Mouse (Mus musculus) liver, postnatal 0 days (tissue): ENCODE data around the gene Rrp7a. TPM values are rescaled to one million over a fixed set of nuclear protein-coding genes. Genes with fewer than 3 reads are reported as not detected.

Source experiments
- ATAC-seq: fragments of 200-750 bp; cut with Nextera tagmentation; 2 replicates; pipeline ENCODE4 v1.8.0; 2017; ENCODE audit warnings: mild to moderate bottlenecking, moderate library complexity
- DNase-seq: peaks from one replicate; pipeline ENCODE4 v3.0.0-alpha.2; 2016
- H3K27ac ChIP-seq: fragments of 300-500 bp; sonication (generic); 2 replicates; pipeline ENCODE4 v1.5.1; 2014; ENCODE audit warnings: antibody characterized with exemption, moderate library complexity, mild to moderate bottlenecking, low read depth
- H3K27me3 ChIP-seq: fragments of 300-500 bp; sonication (generic); 2 replicates; pipeline ENCODE4 v1.6.1; 2014; ENCODE audit warnings: low read length, control low read depth, mixed read lengths; ENCODE audit not compliant: insufficient read depth
- H3K36me3 ChIP-seq: fragments of 300-500 bp; sonication (generic); replicated peaks from 2 replicates; pipeline ENCODE4 v1.6.1; 2014; ENCODE audit warnings: mild to moderate bottlenecking, control low read depth, low read length, moderate library complexity, mixed read lengths; ENCODE audit not compliant: insufficient read depth
- H3K4me1 ChIP-seq: fragments of 300-500 bp; sonication (generic); 2 replicates; pipeline ENCODE4 v1.6.1; 2014; ENCODE audit warnings: antibody characterized with exemption, mild to moderate bottlenecking, control low read depth; ENCODE audit not compliant: insufficient read depth
- H3K4me2 ChIP-seq: fragments of 300-500 bp; sonication (generic); 2 replicates; pipeline ENCODE4 v1.6.1; 2014; ENCODE audit warnings: low read depth, mild to moderate bottlenecking, low read length, moderate library complexity, mixed read lengths
- H3K4me3 ChIP-seq: fragments of 300-500 bp; sonication (generic); 2 replicates; pipeline ENCODE4 v1.5.1; 2014; ENCODE audit warnings: low read depth, low read length
- H3K9ac ChIP-seq: fragments of 300-500 bp; sonication (generic); replicated peaks from 2 replicates; pipeline ENCODE4 v1.6.1; 2014; ENCODE audit warnings: mild to moderate bottlenecking, moderate library complexity
- H3K9me3 ChIP-seq: fragments of 300-500 bp; sonication (generic); 2 replicates; pipeline ENCODE4 v1.6.1; 2016; ENCODE audit warnings: mild to moderate bottlenecking, control low read depth, low read length, mixed read lengths
- CTCF ChIP-seq: sonication (generic); IDR thresholded peaks from 2 replicates; pipeline ENCODE4 v1.5.1; 2016; ENCODE audit warnings: antibody characterized with exemption, low read depth
- EP300 ChIP-seq: IDR thresholded peaks from 2 replicates; pipeline ENCODE4 v1.6.1; 2016; ENCODE audit warnings: antibody characterized with exemption, low read depth, mild to moderate bottlenecking
- WGBS: fragments of 180-500 bp; shearing (Covaris S2); extraction: QIAGEN DNeasy Blood & Tissue Kit; methylation state at CpG from one replicate; pipeline ENCODE4 v1.1.7; 2014; ENCODE audit not compliant: insufficient replicate concordance; 5-methylcytosine and 5-hydroxymethylcytosine counted together
- polyA plus RNA-seq: library from polyadenylated mRNA; unstranded; fragments of >200 nt; fragmentation: Nextera tagmentation; extraction: Ambion mirVana; gene quantifications from 2 replicates; pipeline ENCODE4 v1.2.1, GENCODE M21; 2015

Rrp7a gene
- polyA plus RNA-seq, 1 experiment from 2014 or later: 16.0 TPM

GRCm38 (mm10) chr15:83083530-83083929 lies 39.1 kb downstream of the Rrp7a start:
- Histone ChIP-seq H3K4me1 (peaks cover 3% of the 10 kb centered on the region; the same call in 1 of the 2 replicates), H3K4me2 (no peak overlapping the region), H3K36me3 (no peaks in the 10 kb centered on the region), H3K27ac (no peak overlapping the region), H3K9ac (no peak overlapping the region), H3K9me3 (no peaks in the 10 kb centered on the region), H3K27me3 (peaks cover 3% of the 10 kb centered on the region; the same call in 1 of the 2 replicates), H3K4me3 (no peak overlapping the region)
- 58% methylated on average over 5 of the region's 5 CpGs for WGBS
- no peak for ATAC-seq
- TF ChIP-seq CTCF (no peak), EP300 (no peak)
- no peak for DNase-seq

GRCm38 (mm10) chr15:83075607-83076525 lies 46.7 kb downstream of the Rrp7a start:
- Histone ChIP-seq H3K4me3 (no peak overlapping the region), H3K4me1 (no peaks in the 10 kb centered on the region), H3K4me2 (peak overlapping the region; percentile 47), H3K9me3 (no peaks in the 10 kb centered on the region), H3K36me3 (no peaks in the 10 kb centered on the region), H3K27ac (no peak overlapping the region), H3K9ac (no peak overlapping the region), H3K27me3 (no peaks in the 10 kb centered on the region)
- DNase-seq (peak; percentile 51), ATAC-seq (no peak)
- TF ChIP-seq EP300 (no peak), CTCF (no peak)
- 10% methylated on average over 27 of the region's 27 CpGs for WGBS

GRCm38 (mm10) chr15:83074179-83074578 lies 48.4 kb downstream of the Rrp7a start:
- no peak for ATAC-seq

GRCm38 (mm10) chr15:83071752-83072151 lies 50.8 kb downstream of the Rrp7a start:
- no peak overlapping the region for H3K9ac ChIP-seq
- no peaks in the 10 kb centered on the region for H3K9me3 ChIP-seq
- no peak overlapping the region for H3K4me3 ChIP-seq
- TF ChIP-seq EP300 (no peak), CTCF (peak; percentile 47)
- no peaks in the 10 kb centered on the region for H3K36me3 ChIP-seq
- no peak for DNase-seq
- no peak overlapping the region for H3K27ac ChIP-seq
- no peak for ATAC-seq
- H3K4me2 ChIP-seq: no peak overlapping the region
- no peaks in the 10 kb centered on the region for H3K27me3 ChIP-seq
- WGBS: 82% methylated on average over 5 of the region's 5 CpGs
- no peaks in the 10 kb centered on the region for H3K4me1 ChIP-seq

More at GRCm38 (mm10) chr15:83074179-83074578, 48.4 kb downstream of the Rrp7a start:
- Histone ChIP-seq H3K9ac (no peak overlapping the region), H3K4me3 (no peak overlapping the region), H3K9me3 (no peaks in the 10 kb centered on the region), H3K27ac (no peak overlapping the region), H3K4me2 (no peak overlapping the region), H3K4me1 (no peaks in the 10 kb centered on the region), H3K36me3 (no peaks in the 10 kb centered on the region), H3K27me3 (no peaks in the 10 kb centered on the region)
- TF ChIP-seq EP300 (no peak), CTCF (no peak)
- 77% methylated on average over 4 of the region's 4 CpGs for WGBS
- no peak for DNase-seq

DNA sequence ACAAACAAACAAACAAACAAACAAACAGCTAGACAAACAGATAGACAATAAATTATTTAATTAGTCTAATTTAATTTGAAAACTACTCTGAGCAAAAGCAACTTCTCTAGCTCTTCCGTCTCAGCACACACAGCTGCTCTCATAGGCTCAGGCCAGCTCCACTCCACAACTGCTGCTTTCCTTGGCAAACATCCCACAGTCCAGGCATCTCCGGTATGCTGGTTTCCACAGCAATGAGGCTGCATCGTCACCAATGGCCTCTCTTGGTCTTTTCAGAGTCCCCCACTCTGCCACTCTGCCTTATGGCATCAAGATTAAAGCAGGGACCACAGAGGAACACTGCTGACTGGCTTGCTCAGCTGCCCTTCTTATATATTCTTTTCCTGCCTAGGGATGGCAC lies 51.7 kb downstream of the Rrp7a start:
- TF ChIP-seq EP300: no peak
- no peak for TF ChIP-seq CTCF
- Histone ChIP-seq H3K4me2 (no peak overlapping the region), H3K4me3 (no peak overlapping the region), H3K9ac (no peak overlapping the region), H3K27me3 (no peaks in the 10 kb centered on the region), H3K9me3 (no peaks in the 10 kb centered on the region), H3K36me3 (no peaks in the 10 kb centered on the region), H3K4me1 (no peaks in the 10 kb centered on the region), H3K27ac (no peak overlapping the region)
- DNase-seq (no peak), ATAC-seq (no peak)
- 73% methylated on average over 3 of the region's 3 CpGs for WGBS

DNA sequence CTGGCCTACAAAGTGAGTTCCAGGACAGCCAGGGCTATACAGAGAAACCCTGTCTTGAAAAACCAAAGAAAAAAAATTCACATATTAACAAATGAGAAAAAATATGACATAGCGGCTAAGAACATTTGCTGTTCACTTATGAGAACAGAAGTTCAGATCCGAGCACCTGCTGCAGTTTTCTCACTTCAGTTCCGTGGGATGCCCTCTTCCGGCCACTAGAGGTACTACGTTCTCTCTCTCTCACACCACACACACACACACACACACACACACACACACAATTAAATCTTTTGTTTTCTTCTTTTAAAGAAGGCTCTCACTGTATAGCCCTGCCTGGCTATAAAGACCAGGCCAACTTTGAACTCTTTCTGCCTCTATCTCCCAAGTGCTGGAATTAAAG lies 54.3 kb downstream of the Rrp7a start:
- Histone ChIP-seq H3K9ac (no peak overlapping the region), H3K27ac (no peak overlapping the region), H3K9me3 (no peaks in the 10 kb centered on the region), H3K4me3 (no peak overlapping the region), H3K4me2 (no peak overlapping the region), H3K4me1 (no peaks in the 10 kb centered on the region), H3K27me3 (no peaks in the 10 kb centered on the region), H3K36me3 (no peaks in the 10 kb centered on the region)
- DNase-seq (no peak), ATAC-seq (no peak)
- no peak for TF ChIP-seq CTCF
- TF ChIP-seq EP300: no peak
- WGBS: 77% methylated on average over 5 of the region's 5 CpGs
